Mouse (Mus musculus): ENCODE data around the gene Mgll. TPM values are rescaled to one million over a fixed set of nuclear protein-coding genes. Genes with fewer than 3 reads are reported as not detected.

The Mgll gene
- polyA plus RNA-seq, 1 experiment from 2014 or later, result 4.6 TPM

DNA sequence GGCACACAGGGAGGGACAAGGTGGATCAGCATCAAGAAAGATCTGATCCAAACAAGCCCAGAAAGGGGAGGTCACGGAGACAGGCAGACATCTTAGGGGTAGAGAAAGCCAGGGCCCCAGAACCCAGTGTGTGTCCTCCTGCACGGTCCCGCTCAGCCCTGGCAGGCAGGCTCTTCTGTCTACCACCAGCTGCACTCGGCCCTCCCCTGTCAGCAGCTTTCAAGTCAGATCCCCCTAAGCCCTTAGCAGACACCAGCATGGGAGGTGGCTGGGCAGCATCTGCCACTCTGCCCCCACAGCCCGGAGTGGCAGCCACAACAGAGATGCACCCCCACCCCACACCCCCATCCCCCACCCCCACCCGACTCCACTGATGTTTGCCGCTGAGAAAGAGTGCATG is 148.6 kb downstream of the Mgll start:
- Histone ChIP-seq H3K9ac (ENCODE audit: low read depth, low read length) (peak overlapping the region; percentile 92), H3K4me3 (ENCODE audit: low read depth, low read length) (peak overlapping the region; percentile 87), H3K27me3 (ENCODE audit: control insufficient read depth, insufficient read depth, low read length) (peaks cover 4% of the 10 kb centered on the region; the same call in 1 of the 2 replicates), H3K36me3 (ENCODE audit: control insufficient read depth, insufficient read depth, low read length) (no peaks in the 10 kb centered on the region), H3K4me1 (replicated peaks; ENCODE audit: control insufficient read depth, insufficient read depth, low read length) (no peaks in the 10 kb centered on the region), H3K27ac (ENCODE audit: low read depth, low read length) (0 out of 2 replicates have a peak overlapping the region, but pooled peaks have one; percentile 51), H3K4me2 (replicated peaks; ENCODE audit: low read depth, low read length) (peak overlapping the region; percentile 96), H3K9me3 (ENCODE audit: control insufficient read depth, low read length) (no peaks in the 10 kb centered on the region; the same call in 1 of the 2 replicates)
- peak; percentile 35 for DNase-seq (ENCODE audit: low spot score)
- 30% methylated on average over 7 of the region's 7 CpGs for WGBS
- ATAC-seq (ENCODE audit: low FRiP score), result peak; percentile 36

DNA sequence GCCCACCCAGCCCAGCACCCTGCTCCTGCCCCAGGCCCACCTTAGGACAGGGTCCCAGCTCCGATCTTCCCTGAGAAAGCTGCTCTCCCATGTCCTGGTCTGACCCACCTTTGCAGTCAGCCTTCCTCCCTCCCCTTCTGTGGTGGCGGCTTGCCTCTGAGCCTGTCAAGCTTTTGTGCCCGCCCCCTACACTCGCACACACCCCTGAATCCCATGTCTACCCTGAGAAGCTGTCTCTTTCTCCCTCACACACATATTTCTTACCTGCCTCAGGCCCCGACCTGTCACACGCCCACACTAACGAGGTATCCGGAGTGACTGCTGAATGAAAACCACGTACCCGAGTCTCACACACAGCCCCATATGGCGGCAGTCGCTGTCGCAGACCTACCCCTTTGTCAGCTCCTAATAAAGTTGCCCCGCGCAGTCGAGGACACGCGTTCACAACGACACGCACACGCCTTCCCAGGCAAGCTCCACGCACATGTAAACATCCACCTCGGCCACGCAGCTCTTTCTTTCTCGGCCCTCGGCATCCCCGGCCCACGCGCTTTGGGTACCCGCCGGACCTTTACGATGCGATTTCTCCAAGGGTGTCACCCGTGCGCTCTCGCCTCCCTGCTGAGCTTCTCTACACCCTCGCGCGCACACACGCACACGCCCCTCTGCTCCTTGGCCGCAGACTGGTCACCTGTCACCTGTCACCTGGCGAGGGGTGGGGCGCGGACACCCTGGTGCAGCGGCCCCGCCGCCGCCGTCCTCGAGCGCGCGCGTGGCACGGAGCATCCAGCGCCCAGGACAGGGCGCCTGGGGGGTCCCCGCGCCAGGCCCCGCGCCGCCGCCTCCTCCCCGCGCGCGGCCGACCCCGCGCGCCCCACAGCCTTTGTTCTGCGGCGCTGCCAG is 150.0 kb downstream of the Mgll start:
- Histone ChIP-seq H3K27ac (ENCODE audit: low read depth, low read length) (peak overlapping the region; percentile 85), H3K4me1 (replicated peaks; ENCODE audit: control insufficient read depth, insufficient read depth, low read length) (no peaks in the 10 kb centered on the region), H3K36me3 (ENCODE audit: control insufficient read depth, insufficient read depth, low read length) (no peaks in the 10 kb centered on the region), H3K27me3 (ENCODE audit: control insufficient read depth, insufficient read depth, low read length) (peaks cover 4% of the 10 kb centered on the region; the same call in 1 of the 2 replicates), H3K9ac (ENCODE audit: low read depth, low read length) (peak overlapping the region; percentile 92), H3K4me3 (ENCODE audit: low read depth, low read length) (peak overlapping the region; percentile 87), H3K9me3 (ENCODE audit: control insufficient read depth, low read length) (no peaks in the 10 kb centered on the region; the same call in 1 of the 2 replicates), H3K4me2 (replicated peaks; ENCODE audit: low read depth, low read length) (peak overlapping the region; percentile 96)
- WGBS, result 5% methylated on average over 43 of the region's 74 CpGs
- ATAC-seq (ENCODE audit: low FRiP score) (peak; percentile 53), DNase-seq (ENCODE audit: low spot score) (peak; percentile 60)

DNA sequence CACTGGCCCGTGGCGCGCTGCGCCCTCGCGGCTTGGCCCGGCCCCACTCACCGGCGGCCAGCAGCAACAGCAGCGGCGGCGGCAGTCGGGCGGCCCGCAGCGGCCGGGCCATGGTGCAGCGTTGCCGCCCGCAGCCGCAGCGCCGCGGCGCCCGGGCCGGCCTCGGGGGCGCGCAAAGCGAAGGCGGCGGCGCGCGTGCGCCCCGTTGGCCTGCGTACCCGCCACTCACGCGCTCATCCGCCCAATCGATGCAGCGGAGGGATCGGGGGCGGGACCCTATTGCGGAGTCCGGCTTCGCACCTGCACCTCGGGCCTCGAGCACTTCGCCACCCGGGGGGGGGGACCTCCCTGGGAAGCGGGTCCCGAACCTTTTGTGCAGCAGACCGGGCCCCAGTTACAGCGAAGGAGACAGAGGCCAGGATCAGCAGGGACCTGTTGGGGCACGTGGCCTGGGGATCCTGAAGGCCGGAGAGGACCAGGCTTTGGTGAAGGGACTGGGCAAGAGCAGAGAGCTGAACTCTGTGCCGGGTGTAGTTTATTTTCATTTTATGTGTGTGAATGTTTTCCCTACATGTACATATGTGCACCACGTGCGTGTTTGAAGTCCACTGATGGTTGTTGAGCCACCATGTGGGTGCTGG is 150.8 kb downstream of the Mgll start, which contains the start of gene Podxl2:
TSS of gene Podxl2 (minus strand) at position 177 of the 641 bp plus-strand sequence.
- no peaks in the 10 kb centered on the region; the same call in 1 of the 2 replicates for H3K9me3 ChIP-seq (ENCODE audit: control insufficient read depth, low read length)
- H3K9ac ChIP-seq (ENCODE audit: low read depth, low read length), result peak within 1 kb of the TSS; percentile 92
- H3K4me1 ChIP-seq (replicated peaks; ENCODE audit: control insufficient read depth, insufficient read depth, low read length), result no peaks in the 10 kb centered on the region
- peak within 1 kb of the TSS; percentile 96 for H3K4me2 ChIP-seq (replicated peaks; ENCODE audit: low read depth, low read length)
- H3K27me3 ChIP-seq (ENCODE audit: control insufficient read depth, insufficient read depth, low read length), result peaks cover 4% of the 10 kb centered on the region; the same call in 1 of the 2 replicates
- peak within 1 kb of the TSS; percentile 85 for H3K27ac ChIP-seq (ENCODE audit: low read depth, low read length)
- DNase-seq (ENCODE audit: low spot score) (peak; percentile 92), ATAC-seq (ENCODE audit: low FRiP score) (peak; percentile 76)
- WGBS, result 6% methylated on average over 55 of the region's 63 CpGs
- H3K4me3 ChIP-seq (ENCODE audit: low read depth, low read length), result peak within 1 kb of the TSS; percentile 87
- H3K36me3 ChIP-seq (ENCODE audit: control insufficient read depth, insufficient read depth, low read length), result no peaks in the 10 kb centered on the region

Other genes starting within 250 kb of the Mgll start
- gene Sec61a1, start 205.5 kb upstream of the Mgll start, polyA plus RNA-seq (2014; fragmentation: Nextera tagmentation; extraction: Ambion mirVana), result 139 and 164 TPM in 2 replicates
- not detected in 2 replicates for gene Kbtbd12, start 86.5 kb upstream of the Mgll start, polyA plus RNA-seq (2014; fragmentation: Nextera tagmentation; extraction: Ambion mirVana)
- 16.1 and 18.4 TPM in 2 replicates for gene Abtb1, start 117.6 kb downstream of the Mgll start, polyA plus RNA-seq (2014; fragmentation: Nextera tagmentation; extraction: Ambion mirVana)
- gene Podxl2, start 150.6 kb downstream of the Mgll start, polyA plus RNA-seq (2014; fragmentation: Nextera tagmentation; extraction: Ambion mirVana), result 151 and 156 TPM in 2 replicates
- gene Mcm2, start 174.4 kb downstream of the Mgll start, polyA plus RNA-seq (2014; fragmentation: Nextera tagmentation; extraction: Ambion mirVana), result 146 and 191 TPM in 2 replicates
- 40.1 and 45.4 TPM in 2 replicates for gene Tpra1, start 177.8 kb downstream of the Mgll start, polyA plus RNA-seq (2014; fragmentation: Nextera tagmentation; extraction: Ambion mirVana)